Mouse (Mus musculus) embryonic facial prominence, embryonic 12.5 days (tissue): ENCODE measurements at regions not wholly inside any gene's neighbourhood (a gene's known extent, or its start where the extent isn't known, plus 50 kb on each side); places are given as distances from the start of the nearest gene placed in this dataset.

Source experiments
- ATAC-seq: fragments of 200-750 bp; cut with Nextera tagmentation; 2 replicates; pipeline ENCODE4 v1.8.0; 2017; ENCODE audit not compliant: insufficient number of reproducible peaks, insufficient read depth, low FRiP score, low TSS enrichment
- H3K27ac ChIP-seq: fragments of 300-500 bp; sonication (generic); 2 replicates; pipeline ENCODE4 v1.5.1; 2016; ENCODE audit warnings: mild to moderate bottlenecking
- H3K27me3 ChIP-seq: fragments of 300-500 bp; sonication (generic); 2 replicates; pipeline ENCODE4 v1.6.1; 2016; ENCODE audit warnings: mild to moderate bottlenecking, moderate library complexity
- H3K36me3 ChIP-seq: fragments of 300-500 bp; sonication (generic); 2 replicates; pipeline ENCODE4 v1.6.1; 2016; ENCODE audit warnings: mild to moderate bottlenecking
- H3K4me1 ChIP-seq: fragments of 300-500 bp; sonication (generic); 2 replicates; pipeline ENCODE4 v1.6.1; 2016
- H3K4me2 ChIP-seq: fragments of 300-500 bp; sonication (generic); replicated peaks from 2 replicates; pipeline ENCODE4 v1.6.1; 2016; ENCODE audit warnings: mild to moderate bottlenecking, moderate library complexity
- H3K4me3 ChIP-seq: fragments of 300-500 bp; sonication (generic); 2 replicates; pipeline ENCODE4 v1.5.1; 2016; ENCODE audit warnings: mild to moderate bottlenecking
- H3K9ac ChIP-seq: fragments of 300-500 bp; sonication (generic); 2 replicates; pipeline ENCODE4 v1.6.1; 2016; ENCODE audit warnings: mild to moderate bottlenecking, moderate library complexity
- H3K9me3 ChIP-seq: fragments of 300-500 bp; sonication (generic); 2 replicates; pipeline ENCODE4 v1.6.1; 2016; ENCODE audit warnings: mild to moderate bottlenecking, moderate library complexity
- WGBS: fragments of 180-500 bp; shearing (Covaris S2); methylation state at CpG from one replicate; pipeline ENCODE4 v1.1.7; 2016; 5-methylcytosine and 5-hydroxymethylcytosine counted together

GRCm38 (mm10) chr1:169077228-169077627 lies 454.0 kb downstream of the Nuf2 start:
- no peak overlapping the region for H3K9ac ChIP-seq
- WGBS, result 91% methylated on average over 5 of the region's 5 CpGs

GRCm38 (mm10) chr1:169076006-169076405 lies 455.3 kb downstream of the Nuf2 start:
- no peaks in the 10 kb centered on the region for H3K9me3 ChIP-seq
- no peak overlapping the region for H3K4me2 ChIP-seq
- H3K27ac ChIP-seq, result no peak overlapping the region
- no peaks in the 10 kb centered on the region for H3K36me3 ChIP-seq
- no peak overlapping the region for H3K9ac ChIP-seq
- ATAC-seq, result 0 out of 2 replicates have a peak, but pooled peaks have one; percentile 15
- H3K27me3 ChIP-seq, result no peaks in the 10 kb centered on the region
- H3K4me3 ChIP-seq, result no peak overlapping the region
- H3K4me1 ChIP-seq, result no peaks in the 10 kb centered on the region
- 65% methylated on average over 7 of the region's 7 CpGs for WGBS

More at GRCm38 (mm10) chr1:169077228-169077627, 454.0 kb downstream of the Nuf2 start:
- no peak overlapping the region for H3K4me2 ChIP-seq
- H3K27me3 ChIP-seq, result no peaks in the 10 kb centered on the region
- no peak overlapping the region for H3K27ac ChIP-seq
- no peaks in the 10 kb centered on the region for H3K9me3 ChIP-seq
- ATAC-seq, result no peak
- H3K36me3 ChIP-seq, result no peaks in the 10 kb centered on the region
- H3K4me3 ChIP-seq, result no peak overlapping the region
- H3K4me1 ChIP-seq, result no peaks in the 10 kb centered on the region

DNA sequence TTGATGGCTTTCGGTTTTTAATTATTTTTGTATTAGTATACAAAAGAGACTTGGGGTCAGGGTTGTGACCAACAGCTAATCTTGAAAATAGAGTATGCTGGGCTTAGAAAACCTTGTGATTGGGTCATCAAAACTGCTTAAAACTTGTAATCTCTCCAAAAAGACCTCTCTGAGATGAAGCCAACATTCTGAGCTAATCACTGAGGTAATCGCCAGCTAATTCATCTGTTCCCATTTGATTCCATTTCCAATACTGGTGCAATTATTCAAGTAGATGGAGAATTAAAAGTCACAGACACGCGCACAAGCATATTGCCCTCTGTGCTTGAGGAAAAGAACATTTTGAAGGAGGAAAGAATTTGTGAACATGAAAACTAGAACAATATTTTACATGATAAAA lies 459.9 kb downstream of the Nuf2 start:
- no peaks in the 10 kb centered on the region for H3K4me1 ChIP-seq
- H3K4me3 ChIP-seq, result no peak overlapping the region
- H3K9me3 ChIP-seq, result no peaks in the 10 kb centered on the region
- no peak overlapping the region for H3K27ac ChIP-seq
- ATAC-seq, result no peak
- no peaks in the 10 kb centered on the region for H3K36me3 ChIP-seq
- 87% methylated on average over 4 of the region's 4 CpGs for WGBS
- no peak overlapping the region for H3K9ac ChIP-seq
- no peak overlapping the region for H3K4me2 ChIP-seq
- no peaks in the 10 kb centered on the region for H3K27me3 ChIP-seq

GRCm38 (mm10) chr1:169069647-169070046 lies 461.6 kb downstream of the Nuf2 start:
- no peak for ATAC-seq
- H3K27me3 ChIP-seq, result no peaks in the 10 kb centered on the region
- WGBS, result 84% methylated on average over 3 of the region's 3 CpGs

DNA sequence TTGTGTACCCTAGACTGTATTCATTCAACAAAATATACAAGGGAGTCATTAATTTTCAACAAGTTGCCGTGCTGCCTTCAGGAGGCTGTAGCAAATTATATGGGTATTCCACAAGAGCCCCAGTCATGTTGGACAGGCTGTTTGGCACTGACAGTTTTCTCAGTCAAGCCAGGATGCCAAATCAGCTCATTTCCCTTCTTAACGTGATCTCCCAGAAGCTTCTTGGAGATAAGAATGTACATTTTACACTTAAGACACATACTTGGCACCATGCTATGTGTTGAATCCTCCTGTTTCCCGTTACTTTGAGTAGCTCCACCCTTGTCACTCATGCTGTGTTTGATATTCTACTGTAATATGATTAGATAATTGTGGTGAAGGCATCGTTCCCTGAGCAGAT lies 464.5 kb downstream of the Nuf2 start:
- Histone ChIP-seq H3K4me2 (no peak overlapping the region), H3K4me3 (no peak overlapping the region), H3K9me3 (no peaks in the 10 kb centered on the region), H3K27me3 (no peaks in the 10 kb centered on the region), H3K4me1 (no peaks in the 10 kb centered on the region), H3K9ac (no peak overlapping the region), H3K27ac (no peak overlapping the region), H3K36me3 (no peaks in the 10 kb centered on the region)
- 71% methylated on average over 4 of the region's 4 CpGs for WGBS
- no peak for ATAC-seq

More at GRCm38 (mm10) chr1:169069647-169070046, 461.6 kb downstream of the Nuf2 start:
- H3K36me3 ChIP-seq, result no peaks in the 10 kb centered on the region
- no peak overlapping the region for H3K27ac ChIP-seq
- H3K4me1 ChIP-seq, result no peaks in the 10 kb centered on the region
- H3K4me2 ChIP-seq, result no peak overlapping the region
- no peak overlapping the region for H3K9ac ChIP-seq
- no peaks in the 10 kb centered on the region for H3K9me3 ChIP-seq
- no peak overlapping the region for H3K4me3 ChIP-seq

- H3K4me3 ChIP-seq, result no peak overlapping the region
- H3K27me3 ChIP-seq, result no peaks in the 10 kb centered on the region
- ATAC-seq, result no peak
- H3K4me2 ChIP-seq, result no peak overlapping the region
- no peaks in the 10 kb centered on the region for H3K4me1 ChIP-seq
- 77% methylated on average over 6 of the region's 6 CpGs for WGBS
- no peak overlapping the region for H3K9ac ChIP-seq
- no peak overlapping the region for H3K27ac ChIP-seq
- H3K9me3 ChIP-seq, result no peaks in the 10 kb centered on the region
- H3K36me3 ChIP-seq, result no peaks in the 10 kb centered on the region
These were observed 470.6 kb downstream of the Nuf2 start for GRCm38 (mm10) chr1:169060627-169061026.

DNA sequence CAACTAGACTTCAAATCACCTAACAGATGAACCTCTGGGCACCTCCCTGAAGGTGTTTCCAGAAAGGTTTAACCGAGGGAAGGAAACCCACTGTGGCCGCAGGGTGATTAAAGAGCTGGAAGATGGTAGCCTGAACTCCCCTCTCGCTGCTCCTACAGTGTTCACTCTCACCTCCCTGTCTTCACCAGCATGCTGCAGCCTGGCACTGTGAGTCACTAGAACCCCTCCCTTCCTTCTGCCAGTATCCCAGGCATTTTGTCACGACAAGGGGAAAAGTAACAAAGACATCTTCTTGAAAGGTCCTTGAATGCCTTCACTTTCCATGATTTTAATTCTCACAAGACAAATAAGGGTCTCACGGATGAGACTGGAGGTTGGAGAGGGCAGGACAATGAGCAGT lies 471.1 kb downstream of the Nuf2 start:
- ATAC-seq, result no peak
- no peak overlapping the region for H3K4me2 ChIP-seq
- H3K27me3 ChIP-seq, result no peaks in the 10 kb centered on the region
- H3K9me3 ChIP-seq, result no peaks in the 10 kb centered on the region
- H3K4me3 ChIP-seq, result no peak overlapping the region
- no peak overlapping the region for H3K27ac ChIP-seq
- no peak overlapping the region for H3K9ac ChIP-seq
- 82% methylated on average over 5 of the region's 5 CpGs for WGBS
- H3K4me1 ChIP-seq, result no peaks in the 10 kb centered on the region
- H3K36me3 ChIP-seq, result no peaks in the 10 kb centered on the region

- no peak overlapping the region for H3K4me3 ChIP-seq
- H3K9me3 ChIP-seq, result no peaks in the 10 kb centered on the region
- H3K4me1 ChIP-seq, result no peaks in the 10 kb centered on the region
- 80% methylated on average over 8 of the region's 8 CpGs for WGBS
- H3K9ac ChIP-seq, result no peak overlapping the region
- H3K36me3 ChIP-seq, result no peaks in the 10 kb centered on the region
- no peak overlapping the region for H3K4me2 ChIP-seq
- no peak overlapping the region for H3K27ac ChIP-seq
- H3K27me3 ChIP-seq, result no peaks in the 10 kb centered on the region
- no peak for ATAC-seq
These were observed 479.4 kb downstream of the Nuf2 start for GRCm38 (mm10) chr1:169051863-169052257.

DNA sequence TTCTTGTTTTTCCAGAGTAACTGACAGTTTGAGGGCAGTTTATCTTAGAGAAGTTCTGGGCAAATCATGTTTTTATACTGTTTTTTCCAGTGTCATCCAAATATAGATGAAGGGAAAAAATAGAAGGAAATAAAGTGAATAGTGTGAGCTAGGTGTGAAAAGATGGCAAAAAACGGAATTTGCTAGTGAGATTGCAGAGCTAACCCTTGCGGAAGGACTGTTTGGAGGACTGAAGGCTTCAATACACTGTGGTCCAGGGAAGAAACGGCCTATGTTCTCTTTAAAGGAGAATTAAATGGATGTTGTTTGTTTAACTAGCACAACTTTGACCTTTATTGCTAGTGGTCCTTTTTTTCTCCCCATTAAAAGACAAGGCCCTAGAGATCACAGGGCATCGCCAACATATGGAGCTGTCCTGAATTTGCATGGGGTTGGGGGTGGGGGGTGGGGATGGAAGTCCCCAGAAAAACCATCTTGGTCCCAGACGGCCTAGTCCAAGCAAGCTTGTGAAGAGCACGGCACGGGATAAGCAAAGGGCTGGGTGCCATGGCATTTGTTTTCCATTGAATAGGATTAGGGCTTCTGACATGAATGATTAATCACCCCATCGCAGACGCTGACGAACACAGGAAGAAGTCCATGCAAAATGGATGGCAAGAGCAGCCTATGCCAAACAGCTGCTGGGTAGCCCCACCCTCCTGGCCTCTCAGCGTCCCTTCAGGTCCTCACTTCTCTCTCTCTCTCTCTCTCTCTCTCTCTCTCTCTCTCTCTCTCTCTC lies 480.0 kb downstream of the Nuf2 start:
- Histone ChIP-seq H3K27ac (no peak overlapping the region), H3K4me2 (no peak overlapping the region), H3K9ac (no peak overlapping the region), H3K4me1 (no peaks in the 10 kb centered on the region), H3K36me3 (no peaks in the 10 kb centered on the region), H3K4me3 (no peak overlapping the region), H3K9me3 (no peaks in the 10 kb centered on the region), H3K27me3 (no peaks in the 10 kb centered on the region)
- ATAC-seq, result no peak
- WGBS, result 47% methylated on average over 11 of the region's 11 CpGs

DNA sequence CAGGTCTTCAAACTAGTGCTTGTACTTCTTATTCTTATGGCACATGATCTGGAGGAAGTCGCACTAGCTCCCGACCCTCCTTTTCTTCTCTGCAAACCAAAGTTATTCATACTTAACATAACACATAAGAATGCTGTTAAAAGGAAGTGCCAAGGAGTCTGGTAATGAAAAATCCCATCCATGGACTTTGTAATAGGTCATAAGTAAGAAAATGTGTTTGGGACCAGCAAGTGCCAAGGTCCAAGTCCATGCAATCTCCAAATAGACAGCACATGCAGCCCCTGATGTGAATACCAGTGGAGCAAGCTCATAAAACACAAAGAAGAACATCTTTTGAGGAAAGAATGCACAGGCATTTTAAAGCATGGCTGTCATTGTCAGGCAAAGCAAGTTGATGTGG lies 481.4 kb downstream of the Nuf2 start:
- no peak overlapping the region for H3K4me2 ChIP-seq
- WGBS, result 89% methylated on average over 2 of the region's 2 CpGs
- H3K9me3 ChIP-seq, result no peaks in the 10 kb centered on the region
- no peaks in the 10 kb centered on the region for H3K4me1 ChIP-seq
- H3K36me3 ChIP-seq, result no peaks in the 10 kb centered on the region
- no peaks in the 10 kb centered on the region for H3K27me3 ChIP-seq
- no peak overlapping the region for H3K27ac ChIP-seq
- H3K4me3 ChIP-seq, result no peak overlapping the region
- ATAC-seq, result no peak
- H3K9ac ChIP-seq, result no peak overlapping the region

- no peaks in the 10 kb centered on the region for H3K9me3 ChIP-seq
- no peak for ATAC-seq
- no peak overlapping the region for H3K4me3 ChIP-seq
- no peak overlapping the region for H3K9ac ChIP-seq
- H3K4me2 ChIP-seq, result no peak overlapping the region
- H3K27me3 ChIP-seq, result no peaks in the 10 kb centered on the region
- no peak overlapping the region for H3K27ac ChIP-seq
- H3K4me1 ChIP-seq, result no peaks in the 10 kb centered on the region
- WGBS, result 81% methylated on average over 4 of the region's 4 CpGs
- no peaks in the 10 kb centered on the region for H3K36me3 ChIP-seq
These were observed 484.3 kb downstream of the Nuf2 start for GRCm38 (mm10) chr1:169046791-169047525.

GRCm38 (mm10) chr1:169033517-169033916 lies 497.7 kb downstream of the Nuf2 start:
- WGBS, result 87% methylated on average over 1 of the region's 1 CpGs
- Histone ChIP-seq H3K4me3 (no peak overlapping the region), H3K4me1 (no peaks in the 10 kb centered on the region), H3K4me2 (no peak overlapping the region), H3K36me3 (no peaks in the 10 kb centered on the region), H3K27me3 (no peaks in the 10 kb centered on the region), H3K9me3 (no peaks in the 10 kb centered on the region), H3K9ac (no peak overlapping the region), H3K27ac (no peak overlapping the region)
- no peak for ATAC-seq
